Mouse (Mus musculus): ENCODE measurements at regions not wholly inside any gene's neighbourhood (a gene's known extent, or its start where the extent isn't known, plus 50 kb on each side); places are given as distances from the start of the nearest gene placed in this dataset.

GRCm38 (mm10) chr12:107123661-107124060 is 364.8 kb upstream of the 3110018I06Rik start:
- TF ChIP-seq CHD2 (IDR thresholded peaks at IDR 0.05; ENCODE audit: low read length) (no peak), JUND (IDR thresholded peaks at IDR 0.05; ENCODE audit: low read depth, low read length) (no peak), TAL1 (IDR thresholded peaks at IDR 0.05; ENCODE audit: low read length) (no peak)
